Mouse (Mus musculus) forebrain, embryonic 14.5 days (tissue): ENCODE measurements around the gene Ptprt. TPM values are rescaled to one million over a fixed set of nuclear protein-coding genes. Genes with fewer than 3 reads are reported as not detected.
A peak's percentile ranks its signal among the peaks of the same experiment; 100 is the strongest.

Source experiments
- ATAC-seq: fragments of 200-750 bp; cut with Nextera tagmentation; 2 replicates; pipeline ENCODE4 v1.8.0; 2017; ENCODE audit warnings: mild to moderate bottlenecking, moderate library complexity
- DNase-seq: peaks from one replicate; pipeline ENCODE4 v3.0.0-alpha.2; 2015; ENCODE audit warnings: low spot score
- H3K27ac ChIP-seq: fragments of 300-500 bp; sonication (generic); 2 replicates; pipeline ENCODE4 v1.5.1; 2014; ENCODE audit warnings: low read depth, mild to moderate bottlenecking, control low read depth, low read length, moderate library complexity
- H3K27me3 ChIP-seq: fragments of 300-500 bp; sonication (generic); replicated peaks from 2 replicates; pipeline ENCODE4 v1.6.1; 2014; ENCODE audit warnings: low read length, control low read depth, mixed read lengths; ENCODE audit not compliant: control insufficient read depth, insufficient read depth
- H3K36me3 ChIP-seq: fragments of 300-500 bp; sonication (generic); 2 replicates; pipeline ENCODE4 v1.6.1; 2014; ENCODE audit warnings: low read length, control low read depth; ENCODE audit not compliant: control insufficient read depth, insufficient read depth
- H3K4me1 ChIP-seq: fragments of 300-500 bp; sonication (generic); 2 replicates; pipeline ENCODE4 v1.6.1; 2014; ENCODE audit warnings: antibody characterized with exemption, low read length, control low read depth; ENCODE audit not compliant: control insufficient read depth, insufficient read depth
- H3K4me2 ChIP-seq: fragments of 300-500 bp; sonication (generic); 2 replicates; pipeline ENCODE4 v1.6.1; 2014; ENCODE audit warnings: mild to moderate bottlenecking, control low read depth, low read length
- H3K4me3 ChIP-seq: fragments of 300-500 bp; sonication (generic); 2 replicates; pipeline ENCODE4 v1.5.1; 2014; ENCODE audit warnings: low read depth, low read length, control low read depth
- H3K9ac ChIP-seq: fragments of 300-500 bp; sonication (generic); 2 replicates; pipeline ENCODE4 v1.6.1; 2014; ENCODE audit warnings: mild to moderate bottlenecking, low read length, control low read depth, moderate library complexity
- H3K9me3 ChIP-seq: fragments of 300-500 bp; sonication (generic); replicated peaks from 2 replicates; pipeline ENCODE4 v1.6.1; 2016; ENCODE audit warnings: low read length, control low read depth, mixed read lengths; ENCODE audit not compliant: control insufficient read depth
- WGBS: fragments of 180-500 bp; shearing (Covaris S2); extraction: QIAGEN DNeasy Blood & Tissue Kit; methylation state at CpG from one replicate; pipeline ENCODE4 v1.1.7; 2014; 5-methylcytosine and 5-hydroxymethylcytosine counted together
- polyA plus RNA-seq: library from polyadenylated mRNA; unstranded; fragments of >200 nt; fragmentation: Nextera tagmentation; extraction: Ambion mirVana; gene quantifications from 2 replicates; pipeline ENCODE4 v1.2.1, GENCODE M21; 2014

Gene Ptprt
- polyA plus RNA-seq, 1 experiment from 2014 or later: 3.6 TPM

DNA sequence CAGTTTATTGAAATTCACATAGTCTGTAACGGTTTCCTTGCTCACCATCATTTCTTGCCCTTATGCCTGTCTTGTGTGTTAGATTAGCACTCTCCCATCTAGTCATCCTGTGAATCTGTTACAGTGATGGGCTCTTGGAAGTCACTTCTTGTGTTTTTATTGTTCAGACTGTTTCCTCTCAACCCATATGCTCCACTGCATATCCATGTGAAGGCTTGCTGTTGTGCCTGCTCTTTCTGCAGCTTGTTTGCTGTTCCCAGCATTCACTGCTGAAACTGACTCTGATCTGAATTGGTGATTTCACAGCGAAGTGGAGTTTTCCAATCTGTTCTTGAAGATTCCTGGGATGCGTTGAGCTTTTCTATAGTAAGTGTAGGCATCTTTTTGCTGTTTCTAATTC lies 678.6 kb downstream of the Ptprt start:
- 77% methylated on average over 3 of the region's 3 CpGs for whole genome bisulfite sequencing
- ATAC-seq (no peak), DNase-seq (peak; percentile 22)
- H3K4me1 ChIP-seq: no peaks in the 10 kb centered on the region
- no peaks in the 10 kb centered on the region for H3K27me3 ChIP-seq
- H3K4me3 ChIP-seq: no peak overlapping the region
- no peak overlapping the region for H3K27ac ChIP-seq
- H3K4me2 ChIP-seq: no peak overlapping the region
- H3K9ac ChIP-seq: no peak overlapping the region
- no peaks in the 10 kb centered on the region for H3K9me3 ChIP-seq
- no peaks in the 10 kb centered on the region for H3K36me3 ChIP-seq

GRCm38 (mm10) chr2:161961179-161962163 lies 699.5 kb downstream of the Ptprt start:
- peak; percentile 65 for DNase-seq
- WGBS: 47% methylated on average over 7 of the region's 7 CpGs
- no peak overlapping the region for H3K9ac ChIP-seq
- peak; percentile 42; the same call in 1 of the 2 replicates for ATAC-seq
- H3K4me3 ChIP-seq: no peak overlapping the region
- H3K4me2 ChIP-seq: no peak overlapping the region
- H3K36me3 ChIP-seq: no peaks in the 10 kb centered on the region
- peaks cover 5% of the 10 kb centered on the region for H3K4me1 ChIP-seq
- H3K9me3 ChIP-seq: no peaks in the 10 kb centered on the region
- H3K27me3 ChIP-seq: no peaks in the 10 kb centered on the region
- no peak overlapping the region for H3K27ac ChIP-seq

GRCm38 (mm10) chr2:161945424-161945823 lies 715.5 kb downstream of the Ptprt start:
- Histone ChIP-seq H3K36me3 (no peaks in the 10 kb centered on the region), H3K4me1 (no peaks in the 10 kb centered on the region), H3K4me3 (no peak overlapping the region), H3K9me3 (no peaks in the 10 kb centered on the region), H3K27me3 (no peaks in the 10 kb centered on the region), H3K4me2 (no peak overlapping the region), H3K9ac (no peak overlapping the region), H3K27ac (no peak overlapping the region)
- ATAC-seq (no peak), DNase-seq (no peak)
- WGBS: 96% methylated on average over 6 of the region's 6 CpGs

DNA sequence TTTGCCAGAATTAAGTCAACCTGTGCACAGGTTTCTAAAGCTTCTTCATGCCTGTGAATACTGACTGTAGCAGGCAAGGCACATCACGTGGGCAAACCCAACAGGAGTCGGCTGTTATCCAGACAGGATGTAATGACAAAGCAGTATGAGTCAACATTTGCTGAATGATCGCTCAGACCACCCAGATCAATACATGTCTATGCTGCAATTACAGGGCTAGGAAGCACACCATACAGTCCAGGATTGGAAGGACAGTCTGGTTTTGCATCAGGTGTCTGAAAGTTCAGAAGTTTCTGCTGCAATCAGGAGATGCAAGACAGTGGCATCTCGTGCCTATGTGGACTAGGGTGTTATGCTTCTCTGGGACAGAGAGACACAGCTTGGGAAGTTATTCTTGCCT lies 716.3 kb downstream of the Ptprt start:
- no peaks in the 10 kb centered on the region for H3K36me3 ChIP-seq
- ATAC-seq: no peak
- H3K4me3 ChIP-seq: no peak overlapping the region
- no peak for DNase-seq
- no peak overlapping the region for H3K4me2 ChIP-seq
- WGBS: 89% methylated on average over 4 of the region's 4 CpGs
- no peak overlapping the region for H3K27ac ChIP-seq
- no peaks in the 10 kb centered on the region for H3K27me3 ChIP-seq
- no peak overlapping the region for H3K9ac ChIP-seq
- no peaks in the 10 kb centered on the region for H3K4me1 ChIP-seq
- no peaks in the 10 kb centered on the region for H3K9me3 ChIP-seq

DNA sequence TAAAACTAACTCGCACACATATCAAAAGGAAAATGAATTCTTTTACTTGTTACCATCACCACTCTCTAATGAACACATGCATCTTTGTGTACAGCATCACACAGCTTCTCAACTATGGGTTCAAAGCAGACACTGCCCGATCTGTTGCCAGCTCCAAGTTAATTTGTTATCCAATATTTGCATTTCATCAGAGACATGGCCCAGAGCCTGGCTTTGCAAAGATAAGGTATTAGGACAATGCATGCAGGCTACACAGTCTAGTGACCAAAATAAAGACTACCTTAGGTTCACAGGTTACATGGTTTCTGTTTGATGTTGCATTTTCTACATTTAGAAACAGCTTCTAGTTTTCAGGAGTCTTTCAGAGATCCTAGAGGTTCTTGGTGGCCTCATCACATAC lies 719.0 kb downstream of the Ptprt start:
- no peaks in the 10 kb centered on the region for H3K9me3 ChIP-seq
- no peak for DNase-seq
- no peak overlapping the region for H3K4me2 ChIP-seq
- no peaks in the 10 kb centered on the region for H3K36me3 ChIP-seq
- no peak for ATAC-seq
- H3K9ac ChIP-seq: no peak overlapping the region
- no peak overlapping the region for H3K27ac ChIP-seq
- no peaks in the 10 kb centered on the region for H3K4me1 ChIP-seq
- no peaks in the 10 kb centered on the region for H3K27me3 ChIP-seq
- WGBS: 74% methylated on average over 2 of the region's 2 CpGs
- no peak overlapping the region for H3K4me3 ChIP-seq

GRCm38 (mm10) chr2:161907214-161907613 lies 753.7 kb downstream of the Ptprt start:
- ATAC-seq: no peak
- Histone ChIP-seq H3K4me2 (no peak overlapping the region), H3K4me1 (no peaks in the 10 kb centered on the region), H3K27ac (no peak overlapping the region), H3K9ac (no peak overlapping the region), H3K9me3 (no peaks in the 10 kb centered on the region), H3K36me3 (no peaks in the 10 kb centered on the region), H3K4me3 (no peak overlapping the region), H3K27me3 (no peaks in the 10 kb centered on the region)
- WGBS: 91% methylated on average over 7 of the region's 7 CpGs
- no peak for DNase-seq

- ATAC-seq (no peak), DNase-seq (no peak)
- no peak overlapping the region for H3K4me2 ChIP-seq
- H3K36me3 ChIP-seq: no peaks in the 10 kb centered on the region
- 93% methylated on average over 3 of the region's 3 CpGs for WGBS
- H3K27me3 ChIP-seq: no peaks in the 10 kb centered on the region
- H3K27ac ChIP-seq: no peak overlapping the region
- no peaks in the 10 kb centered on the region for H3K4me1 ChIP-seq
- no peak overlapping the region for H3K9ac ChIP-seq
- no peak overlapping the region for H3K4me3 ChIP-seq
- no peaks in the 10 kb centered on the region for H3K9me3 ChIP-seq
These were observed 758.8 kb downstream of the Ptprt start for GRCm38 (mm10) chr2:161902196-161902595.

DNA sequence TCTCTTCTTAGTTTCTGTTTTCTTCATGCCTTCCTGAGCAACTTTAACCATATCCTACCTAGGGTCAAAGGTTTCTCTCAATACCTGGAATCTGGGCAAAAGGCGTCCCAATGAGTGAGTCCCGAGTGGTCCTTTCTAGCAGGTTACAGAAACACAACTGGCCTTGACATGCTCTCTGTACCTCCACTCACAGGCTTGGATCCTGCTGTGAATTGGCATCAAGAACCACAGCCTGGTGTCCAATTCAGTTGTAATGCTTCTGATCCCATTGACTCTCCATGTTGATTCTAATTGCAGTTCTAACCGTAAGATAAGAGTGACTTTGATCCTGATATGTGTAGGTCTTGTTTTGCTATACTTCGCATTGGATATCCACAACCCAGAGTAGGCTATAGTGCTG lies 776.5 kb downstream of the Ptprt start:
- no peak for DNase-seq
- no peak for ATAC-seq
- Histone ChIP-seq H3K4me2 (no peak overlapping the region), H3K36me3 (no peaks in the 10 kb centered on the region), H3K27me3 (no peaks in the 10 kb centered on the region), H3K4me3 (no peak overlapping the region), H3K9ac (no peak overlapping the region), H3K9me3 (no peaks in the 10 kb centered on the region), H3K27ac (no peak overlapping the region), H3K4me1 (no peaks in the 10 kb centered on the region)
- WGBS: 92% methylated on average over 4 of the region's 4 CpGs

- DNase-seq (peak; percentile 76), ATAC-seq (peak; percentile 57; the same call in 1 of the 2 replicates)
- Histone ChIP-seq H3K4me3 (no peak overlapping the region), H3K27ac (no peak overlapping the region), H3K9me3 (no peaks in the 10 kb centered on the region), H3K36me3 (no peaks in the 10 kb centered on the region), H3K9ac (no peak overlapping the region), H3K27me3 (no peaks in the 10 kb centered on the region), H3K4me2 (no peak overlapping the region), H3K4me1 (no peaks in the 10 kb centered on the region)
- WGBS: 45% methylated on average over 4 of the region's 4 CpGs
These were observed 778.4 kb downstream of the Ptprt start for GRCm38 (mm10) chr2:161882580-161882979.
